ENCODE assay signal across 7 mouse cellular contexts in genomic region chr11:54058643-54059042, GRCm38 (mm10). TPM values are rescaled to one million over a fixed set of nuclear protein-coding genes. Genes with fewer than 3 reads are reported as not detected.
DNase-seq lines count a peak whose midpoint lies in the region; ATAC-seq and TF ChIP-seq lines count a peak whose summit lies in the region.

No protein-coding gene starts in this region.

- DNase-seq in neural tube, embryonic 11.5 days (ENCODE audit: low spot score): peak; percentile 39
- no peak for DNase-seq in neural tube, embryonic 10.5 days (ENCODE audit: extremely low spot score, low spot score)
- peak; percentile 48 for DNase-seq in embryonic facial prominence, embryonic 10.5 days (ENCODE audit: low spot score)
- DNase-seq in hindbrain, postnatal 0 days (ENCODE audit: low spot score): peak; percentile 56
- DNase-seq in retina, embryonic 14.5 days (ENCODE audit: low spot score): peak; percentile 41
- DNase-seq in urinary bladder, adult 18-20 months (ENCODE audit: low spot score in 2 of 2): no peak
- no peak for DNase-seq in urinary bladder, postnatal 14 days (ENCODE audit: low spot score)

- no peak overlapping the region for H3K4me3 ChIP-seq in neural tube, embryonic 11.5 days (ENCODE audit: low read depth, low read length)
- H3K4me3 ChIP-seq in embryonic facial prominence, embryonic 10.5 days: no peak overlapping the region
- no peak overlapping the region for H3K4me3 ChIP-seq in hindbrain, postnatal 0 days (ENCODE audit: low read length)

- no peaks in the 10 kb centered on the region for H3K9me3 ChIP-seq in neural tube, embryonic 11.5 days (ENCODE audit: control insufficient read depth, low read length)
- H3K9me3 ChIP-seq in embryonic facial prominence, embryonic 10.5 days: no peaks in the 10 kb centered on the region
- H3K9me3 ChIP-seq in hindbrain, postnatal 0 days (ENCODE audit: low read length): no peaks in the 10 kb centered on the region

- H3K9ac ChIP-seq in neural tube, embryonic 11.5 days (ENCODE audit: low read length): peak overlapping the region; percentile 32
- H3K9ac ChIP-seq in hindbrain, postnatal 0 days (replicated peaks; ENCODE audit: low read length): no peak overlapping the region

- H3K4me2 ChIP-seq in neural tube, embryonic 11.5 days (ENCODE audit: low read depth): no peak overlapping the region
- no peak overlapping the region for H3K4me2 ChIP-seq in hindbrain, postnatal 0 days (ENCODE audit: low read depth, low read length)

- WGBS in neural tube, embryonic 11.5 days: 17% methylated on average over 6 of the region's 6 CpGs
- 11% methylated on average over 6 of the region's 6 CpGs for WGBS in embryonic facial prominence, embryonic 10.5 days
- WGBS in hindbrain, postnatal 0 days: 13% methylated on average over 6 of the region's 6 CpGs

- no peaks in the 10 kb centered on the region; the same call in 1 of the 2 replicates for H3K36me3 ChIP-seq in neural tube, embryonic 11.5 days (ENCODE audit: control insufficient read depth, insufficient read depth, low read length)
- peaks cover 66% of the 10 kb centered on the region for H3K36me3 ChIP-seq in embryonic facial prominence, embryonic 10.5 days (replicated peaks)
- no peaks in the 10 kb centered on the region for H3K36me3 ChIP-seq in hindbrain, postnatal 0 days (ENCODE audit: insufficient read depth, low read length)

- no peak for TF ChIP-seq CTCF in hindbrain, postnatal 0 days (IDR thresholded peaks at IDR 0.05; ENCODE audit: low read depth)

- no peaks in the 10 kb centered on the region for H3K27me3 ChIP-seq in neural tube, embryonic 11.5 days (ENCODE audit: control insufficient read depth, insufficient read depth, low read length)
- no peaks in the 10 kb centered on the region; the same call in 1 of the 2 replicates for H3K27me3 ChIP-seq in embryonic facial prominence, embryonic 10.5 days (replicated peaks; ENCODE audit: low read depth, poor library complexity, severe bottlenecking)
- no peaks in the 10 kb centered on the region for H3K27me3 ChIP-seq in hindbrain, postnatal 0 days (ENCODE audit: insufficient read depth, low read length)

- ATAC-seq in neural tube, embryonic 11.5 days (ENCODE audit: insufficient read depth, low FRiP score, low TSS enrichment): no peak
- ATAC-seq in hindbrain, postnatal 0 days: peak; percentile 71

- peaks cover 27% of the 10 kb centered on the region; the same call in 1 of the 2 replicates for H3K4me1 ChIP-seq in neural tube, embryonic 11.5 days (ENCODE audit: control insufficient read depth, insufficient read depth, low read length)
- H3K4me1 ChIP-seq in embryonic facial prominence, embryonic 10.5 days: peaks cover 69% of the 10 kb centered on the region
- H3K4me1 ChIP-seq in hindbrain, postnatal 0 days (ENCODE audit: insufficient read depth, low read length): peaks cover 5% of the 10 kb centered on the region

- peak overlapping the region; percentile 68; the same call in 1 of the 2 replicates for H3K27ac ChIP-seq in neural tube, embryonic 11.5 days (ENCODE audit: low read depth, low read length)
- peak overlapping the region; percentile 89 for H3K27ac ChIP-seq in embryonic facial prominence, embryonic 10.5 days (replicated peaks)
- H3K27ac ChIP-seq in hindbrain, postnatal 0 days: peak overlapping the region; percentile 77

RNA-seq across cellular contexts. Expression of gene Pdlim4, which starts 10.2 kb away (rescaled TPM):
- polyA plus RNA-seq in neural tube, embryonic 11.5 days (2014; fragmentation: Nextera tagmentation; extraction: Ambion mirVana): 59.7 and 65.1 TPM in 2 replicates
- polyA plus RNA-seq in embryonic facial prominence, embryonic 10.5 days (2016; fragmentation: Nextera tagmentation; extraction: Ambion mirVana): 91.1 and 112 TPM in 2 replicates
- total RNA-seq in hindbrain, postnatal 0 days (2014; rRNA removed): 46.1 and 51.1 TPM in 2 replicates
- 47.6 and 54.6 TPM in 2 replicates for polyA plus RNA-seq in hindbrain, postnatal 0 days (2015; fragmentation: Nextera tagmentation; extraction: Ambion mirVana)

RNA-seq across cellular contexts. Expression of gene Slc22a4, which starts 30.8 kb away (rescaled TPM):
- polyA plus RNA-seq in neural tube, embryonic 11.5 days (2014; fragmentation: Nextera tagmentation; extraction: Ambion mirVana): 0.72 and 1.2 TPM in 2 replicates
- polyA plus RNA-seq in embryonic facial prominence, embryonic 10.5 days (2016; fragmentation: Nextera tagmentation; extraction: Ambion mirVana): 0.82 and 1.1 TPM in 2 replicates
- 7.2 and 14.6 TPM in 2 replicates for total RNA-seq in hindbrain, postnatal 0 days (2014; rRNA removed)
- 7.2 and 8.8 TPM in 2 replicates for polyA plus RNA-seq in hindbrain, postnatal 0 days (2015; fragmentation: Nextera tagmentation; extraction: Ambion mirVana)

RNA-seq across cellular contexts. Expression of gene P4ha2, which starts 41.3 kb away (rescaled TPM):
- 18.4 TPM in 2 replicates for polyA plus RNA-seq in neural tube, embryonic 11.5 days (2014; fragmentation: Nextera tagmentation; extraction: Ambion mirVana)
- polyA plus RNA-seq in embryonic facial prominence, embryonic 10.5 days (2016; fragmentation: Nextera tagmentation; extraction: Ambion mirVana): 36.5 and 36.8 TPM in 2 replicates
- 6.5 and 9.7 TPM in 2 replicates for total RNA-seq in hindbrain, postnatal 0 days (2014; rRNA removed)
- 8.4 and 9.0 TPM in 2 replicates for polyA plus RNA-seq in hindbrain, postnatal 0 days (2015; fragmentation: Nextera tagmentation; extraction: Ambion mirVana)

Comparison
In these comparisons a context has a peak if more than half of its experiments do, and no peak if none do; other contexts are left out.
1. DNase-seq: peak in neural tube, embryonic 11.5 days (single experiment), embryonic facial prominence, embryonic 10.5 days (single experiment), hindbrain, postnatal 0 days (single experiment) and retina, embryonic 14.5 days (single experiment); none in neural tube, embryonic 10.5 days (single experiment), urinary bladder, adult 18-20 months (0 of 2) and urinary bladder, postnatal 14 days (single experiment).
2. Peak in every context shown above with its lines, with median percentiles within 50 percentile points of each other: H3K27ac ChIP-seq.